Mouse (Mus musculus): ENCODE measurements around the gene Bbc3.
"Not testable (repeated sequence)": the region's sequence is repeated elsewhere in the genome, so short reads cannot be mapped to it uniquely, and the experiment has no call there.

Gene Bbc3

DNA sequence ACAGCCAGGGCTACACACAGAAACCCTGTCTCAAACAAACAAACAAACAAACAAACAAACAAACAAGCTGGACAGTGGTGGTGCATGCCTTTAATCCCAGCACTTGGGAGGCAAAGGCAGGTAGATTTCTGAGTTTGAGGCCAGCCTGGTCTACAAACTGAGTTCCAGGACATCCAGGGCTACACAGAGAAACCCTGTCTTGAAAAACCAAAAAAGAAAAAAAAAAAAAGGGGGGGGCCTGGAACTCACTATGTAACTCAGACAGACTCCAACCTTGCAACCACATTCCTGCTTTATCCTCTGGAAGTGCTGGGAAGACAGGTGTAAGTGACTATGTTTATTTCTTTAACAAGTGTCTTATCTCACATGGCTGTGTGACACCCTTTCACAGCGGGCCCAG, at the start of gene Bbc3:
Gene Bbc3 (plus strand): TSS at position 301 of the 400 bp plus-strand sequence.
- not testable (repeated sequence) for DNase-seq

DNA sequence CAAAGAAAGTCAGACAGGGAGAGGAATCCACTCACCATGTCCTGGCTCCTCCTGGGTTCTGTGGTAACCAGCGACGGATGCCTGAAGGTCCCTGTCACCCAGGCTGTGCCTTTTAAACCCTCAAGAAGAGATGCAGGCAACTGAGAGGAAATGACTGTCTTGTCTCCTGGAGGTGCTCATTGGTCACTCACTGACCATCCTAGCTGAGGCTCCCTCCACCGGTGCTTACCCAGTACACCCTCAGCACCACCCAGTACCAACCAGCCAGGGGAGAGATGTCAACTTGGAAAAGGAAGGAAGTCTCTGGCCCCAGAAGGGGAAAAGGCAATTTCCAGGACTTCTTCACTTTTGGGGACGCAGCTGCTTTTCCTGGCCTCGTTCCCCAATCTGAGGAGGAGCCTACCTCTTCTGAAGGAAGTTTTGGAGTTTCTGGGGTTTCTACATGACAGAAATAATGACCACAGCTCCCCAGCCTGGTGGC, 49.0 kb upstream of the Bbc3 start, which contains the start of gene C5ar1:
Gene C5ar1 (minus strand): TSS at position 431 of the 481 bp plus-strand sequence.
- DNase-seq: no peak

GRCm38 (mm10) chr7:16261097-16261496, 47.1 kb upstream of the Bbc3 start:
- no peak for DNase-seq

DNA sequence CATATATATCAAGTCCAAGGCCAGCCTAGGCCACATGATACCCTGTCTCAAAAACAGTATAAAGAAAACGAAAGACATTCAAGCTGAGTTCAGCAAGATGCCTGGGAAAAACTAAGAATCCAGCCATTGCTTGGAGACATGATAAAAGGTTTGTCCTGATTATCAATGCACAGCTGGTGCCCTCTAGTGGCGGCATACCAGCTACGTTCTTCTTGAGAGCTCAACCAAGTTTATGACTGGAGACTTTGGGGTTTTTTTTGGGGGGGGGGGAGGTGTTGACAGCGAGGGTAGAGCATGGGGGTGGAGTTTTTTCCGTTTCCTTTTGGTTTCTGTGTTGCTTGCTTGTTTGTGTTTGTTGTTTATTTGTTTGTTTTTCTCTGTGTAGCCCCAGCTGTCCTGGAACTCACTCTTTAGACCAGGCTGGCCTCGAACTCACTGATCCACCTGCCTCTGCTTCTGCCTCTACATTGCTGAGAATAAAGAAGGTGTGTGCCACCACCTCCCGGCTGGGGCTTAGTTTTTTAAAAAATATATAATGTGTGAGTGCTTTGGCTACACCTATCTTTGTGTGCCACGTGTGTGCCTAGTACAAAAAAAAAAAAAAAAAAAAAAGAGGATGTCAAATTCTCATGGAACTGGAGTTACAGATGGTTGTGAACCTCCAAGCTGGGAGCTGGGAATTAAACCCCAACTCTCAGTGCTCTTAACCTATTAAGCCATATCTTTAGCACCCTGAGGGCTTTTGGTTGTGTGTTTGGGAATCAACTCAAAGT, 45.0 kb upstream of the Bbc3 start:
- peak; percentile 61 for DNase-seq

DNA sequence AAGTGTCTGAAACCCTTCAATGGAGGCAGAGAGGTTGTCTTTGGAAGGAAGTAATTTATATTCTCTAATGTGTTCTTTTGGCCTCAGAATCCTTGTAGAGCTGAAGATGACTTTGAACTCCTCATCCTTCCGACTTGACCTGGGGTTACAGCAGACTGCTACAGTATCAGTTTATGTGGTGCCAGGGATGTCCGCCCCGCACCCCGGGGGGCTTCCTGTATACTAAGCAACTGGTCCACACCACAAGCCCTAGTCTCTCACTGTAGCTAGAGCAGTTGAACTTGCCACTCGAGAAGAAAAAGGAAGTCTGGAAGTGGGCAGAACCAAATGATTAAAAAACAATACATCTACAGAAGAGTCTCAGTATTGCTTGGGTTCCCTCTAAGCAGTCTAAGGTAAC, 44.4 kb upstream of the Bbc3 start:
- DNase-seq: no peak

GRCm38 (mm10) chr7:16265856-16266255, 42.3 kb upstream of the Bbc3 start:
- no peak for DNase-seq

DNA sequence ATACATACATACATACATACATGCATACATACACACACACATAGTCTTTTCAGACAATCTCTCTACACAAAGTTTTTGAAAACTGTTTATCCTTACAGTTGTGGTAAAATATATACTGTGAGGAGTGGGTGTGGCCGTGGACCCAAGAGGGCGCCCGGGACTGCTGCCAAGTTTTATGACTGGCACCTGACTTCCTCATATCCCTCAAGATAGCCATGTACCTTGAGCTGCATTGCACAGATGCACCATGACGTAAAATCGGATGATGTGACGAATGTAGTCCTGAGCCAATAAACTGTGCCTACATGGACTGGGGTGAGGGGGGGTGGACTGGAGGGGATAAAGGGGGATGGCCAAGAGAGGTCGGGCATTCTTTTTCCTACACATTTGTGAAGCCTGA, 41.6 kb upstream of the Bbc3 start:
- not testable (repeated sequence) for DNase-seq

DNA sequence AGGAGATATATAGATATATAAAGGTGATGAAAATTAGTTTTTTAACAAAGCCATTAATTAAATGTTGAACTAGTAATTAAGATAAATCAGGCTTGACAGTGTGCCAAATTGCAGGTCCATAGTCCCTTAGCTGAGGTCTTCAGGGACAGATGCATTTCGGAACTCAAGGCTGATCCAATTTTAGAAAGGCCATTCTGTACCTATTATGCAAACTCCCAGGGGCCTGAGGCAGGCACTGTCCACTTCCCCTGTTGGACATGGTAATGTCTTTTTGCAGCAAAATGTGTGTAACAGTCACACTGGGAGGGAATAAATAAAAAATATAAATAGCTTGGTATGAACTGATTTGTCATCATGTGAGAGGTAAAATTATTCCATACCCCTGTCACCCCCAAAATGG, 37.1 kb upstream of the Bbc3 start:
- DNase-seq: no peak

GRCm38 (mm10) chr7:16272681-16273080, 35.5 kb upstream of the Bbc3 start:
- peak; percentile 70 for DNase-seq

GRCm38 (mm10) chr7:16273081-16273765, 35.0 kb upstream of the Bbc3 start, which contains the start of gene Inafm1:
TSS of gene Inafm1 (minus strand) at chr7:16273617.
- peak; percentile 81 for DNase-seq

DNA sequence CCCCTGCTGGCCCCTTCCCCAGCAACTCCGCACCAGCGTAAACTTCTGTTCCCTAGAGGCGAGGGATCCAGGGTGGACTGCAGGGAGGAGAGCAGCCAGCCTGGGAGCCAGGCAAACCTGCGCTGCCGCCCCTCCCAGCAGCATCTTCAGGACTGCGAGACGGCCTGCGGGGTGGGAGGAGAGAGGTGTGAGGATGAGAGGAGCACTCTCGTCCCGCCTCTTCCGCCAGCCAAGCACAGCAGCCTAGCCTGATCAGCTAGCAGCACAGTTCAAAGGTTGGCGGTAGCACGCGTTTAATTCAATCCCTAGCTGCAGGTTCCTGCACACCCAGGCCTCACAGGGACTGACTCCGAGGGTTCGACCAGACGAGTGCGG, 34.4 kb upstream of the Bbc3 start:
- DNase-seq: peak; percentile 75

DNA sequence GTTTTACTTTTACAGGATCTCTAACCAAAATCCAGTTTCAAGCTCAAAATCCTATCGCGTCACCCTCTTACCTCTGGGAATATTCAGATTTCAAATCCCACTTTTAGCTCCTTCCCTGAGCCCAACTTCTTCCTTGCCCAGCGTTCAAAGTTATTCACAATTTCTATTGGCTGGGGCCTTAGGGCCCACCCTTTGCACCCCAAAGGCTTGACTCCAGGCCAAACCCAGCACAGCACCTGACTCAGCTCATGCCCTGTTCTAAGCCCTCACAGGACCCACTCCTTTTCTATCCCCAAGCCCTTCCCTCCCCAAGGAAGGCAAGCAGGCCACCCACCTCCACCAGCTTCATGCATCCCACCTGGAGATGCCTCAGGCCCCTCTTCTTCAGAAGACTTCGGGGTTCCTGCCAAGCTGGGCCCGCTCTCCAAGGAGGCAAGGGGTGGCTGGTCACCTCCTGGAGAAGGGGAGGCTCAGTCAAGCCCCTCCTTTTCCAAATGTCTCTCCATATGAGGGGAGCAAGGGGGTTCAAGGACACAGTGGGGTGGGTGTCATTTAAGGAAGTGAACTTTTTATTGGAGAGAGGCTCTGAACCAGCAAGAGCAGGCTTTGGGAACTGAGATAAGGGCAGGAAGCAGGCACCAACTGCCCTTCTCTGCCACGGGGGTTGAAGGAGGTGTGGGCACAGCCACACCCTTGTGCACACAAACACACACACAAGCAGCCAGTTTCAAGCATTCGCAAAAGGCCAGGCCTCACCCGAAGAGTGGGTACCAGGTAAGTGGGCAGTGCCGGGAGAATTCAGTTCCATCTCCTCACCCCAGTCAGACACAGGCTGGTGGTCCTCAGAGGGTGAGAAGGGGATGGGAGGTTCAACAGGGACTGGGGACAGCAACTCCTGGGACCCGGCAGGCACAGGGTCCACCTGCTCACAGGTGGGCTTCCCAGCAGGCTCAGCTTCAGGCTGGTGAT, 33.0 kb upstream of the Bbc3 start:
- DNase-seq: no peak

DNA sequence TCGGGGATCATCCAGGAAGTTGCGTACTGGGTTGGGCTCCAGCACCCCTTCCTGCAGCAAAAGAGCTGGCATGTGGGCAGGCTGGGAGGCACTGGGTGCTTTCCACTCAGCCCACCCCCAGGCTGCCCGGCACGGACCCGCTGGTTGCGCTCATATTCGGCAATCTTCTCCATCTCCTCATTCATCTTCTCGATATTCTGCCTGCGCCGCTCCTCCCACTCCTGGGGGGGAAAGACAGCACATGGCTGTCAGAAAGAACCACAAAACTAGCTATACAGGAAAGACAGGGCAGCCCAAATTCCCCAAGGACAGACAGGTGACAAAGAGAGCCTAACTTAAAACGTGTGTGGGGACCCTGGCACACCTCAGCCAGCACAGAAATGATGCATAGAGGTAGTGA, 27.5 kb upstream of the Bbc3 start:
- DNase-seq: no peak

DNA sequence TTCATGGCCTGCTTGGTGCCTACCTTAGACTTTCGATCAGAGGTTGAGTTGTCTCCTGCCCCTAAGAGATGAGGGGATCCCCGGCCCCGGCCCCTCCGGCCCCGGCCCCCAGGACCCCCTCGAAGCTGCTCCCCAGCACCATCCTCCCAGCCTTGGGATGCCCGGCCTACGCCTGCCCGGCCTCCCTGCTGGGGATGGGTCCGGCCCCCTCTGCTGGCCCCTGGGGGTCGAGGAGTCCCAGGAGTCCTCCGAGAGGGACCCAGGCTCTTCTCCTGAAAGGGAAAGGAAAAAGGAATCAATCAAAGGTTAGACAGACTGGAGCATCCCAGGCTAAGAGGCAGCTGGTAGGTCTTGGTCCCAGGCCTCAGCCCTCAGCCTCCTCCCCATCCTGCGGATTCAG, 25.9 kb upstream of the Bbc3 start:
- no peak for DNase-seq

DNA sequence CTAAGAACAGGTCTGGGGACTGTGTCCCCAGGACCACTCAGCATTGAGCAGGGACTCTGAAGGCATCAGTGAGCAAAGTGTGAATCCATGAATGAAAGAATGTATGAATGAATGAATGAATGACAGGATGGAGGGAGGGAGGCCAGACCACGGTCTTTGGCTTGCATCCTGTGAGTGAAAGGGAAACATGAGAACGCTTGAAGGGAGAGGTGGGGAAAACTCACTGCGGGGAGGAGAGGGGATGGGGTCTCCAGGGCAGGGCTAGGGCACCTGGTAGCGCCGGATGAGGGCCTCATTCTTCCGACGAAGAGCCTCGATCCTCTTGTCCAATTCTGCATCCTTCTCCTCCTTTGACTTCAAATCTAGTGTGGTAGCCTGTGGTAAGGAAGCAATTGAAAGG, 24.2 kb upstream of the Bbc3 start:
- DNase-seq: no peak

DNA sequence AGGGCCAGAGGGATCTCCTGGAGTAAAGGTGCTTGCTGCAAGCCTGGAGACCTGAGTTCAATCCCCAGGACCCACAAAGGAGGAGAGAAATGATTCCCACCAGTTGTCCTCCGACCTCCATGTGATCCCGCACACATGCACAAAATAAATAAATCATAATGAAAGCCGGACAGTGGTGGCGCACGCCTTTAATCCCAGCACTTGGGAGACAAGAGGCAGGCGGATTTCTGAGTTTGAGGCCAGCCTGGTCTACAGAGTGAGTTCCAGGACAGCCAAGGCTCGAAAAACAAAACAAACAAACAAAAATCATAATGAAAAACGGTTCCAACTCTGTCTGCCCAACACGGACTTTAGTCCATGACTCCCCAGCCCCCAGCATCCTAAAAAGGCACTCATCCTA, 23.3 kb upstream of the Bbc3 start:
- DNase-seq: no peak

- DNase-seq: peak; percentile 29
Observed at GRCm38 (mm10) chr7:16285450-16286025, 22.7 kb upstream of the Bbc3 start.

- DNase-seq: peak; percentile 98
Observed at GRCm38 (mm10) chr7:16286026-16286961, 21.9 kb upstream of the Bbc3 start, which contains the start of gene Ccdc9. TSS of gene Ccdc9 (minus strand) at chr7:16286795.

- no peak for DNase-seq
Observed at GRCm38 (mm10) chr7:16287016-16287415, 21.2 kb upstream of the Bbc3 start.

DNA sequence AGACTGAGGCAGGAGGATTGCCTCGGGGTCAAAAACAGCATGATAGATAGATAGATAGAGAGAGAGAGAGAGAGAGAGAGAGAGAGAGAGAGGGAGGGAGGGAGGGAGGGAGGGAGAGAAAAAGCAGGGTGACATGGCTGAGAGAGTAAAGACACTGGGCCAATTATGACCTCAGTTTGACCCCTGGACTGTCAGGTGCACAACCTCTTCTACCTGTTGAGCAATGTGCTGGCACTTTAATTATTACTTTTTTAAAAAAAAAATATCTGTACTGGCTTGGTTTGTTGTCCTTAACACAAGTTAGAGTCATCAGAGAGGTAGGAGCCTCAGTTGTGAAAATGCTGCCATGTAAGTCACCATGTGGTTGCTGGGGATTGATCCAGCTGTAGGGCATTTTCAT, 20.4 kb upstream of the Bbc3 start:
- DNase-seq: no peak

DNA sequence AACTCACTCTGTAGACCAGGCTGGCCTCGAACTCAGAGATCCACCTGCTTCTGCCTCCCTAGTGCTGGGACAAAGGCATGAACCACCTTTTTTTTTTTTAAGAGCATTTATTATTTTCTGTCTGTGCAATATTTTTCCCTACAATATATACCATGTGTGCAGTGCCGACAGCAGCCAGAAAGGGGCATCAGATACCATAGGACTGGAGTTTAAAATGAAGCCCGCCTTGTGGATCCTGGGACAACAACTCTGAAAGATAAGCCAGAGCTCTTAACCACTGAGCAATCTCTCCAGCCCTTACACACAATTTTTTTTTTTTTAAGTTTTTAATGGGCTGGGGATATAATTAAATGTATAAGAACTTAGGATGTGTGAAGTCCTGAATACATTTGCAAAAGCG, 13.8 kb upstream of the Bbc3 start:
- DNase-seq: no peak

All from right cerebral cortex, postnatal 25 days (tissue).